Mouse (Mus musculus): Measurements from ENCODE around the gene Rps6.
A peak's percentile ranks its signal among the peaks of the same experiment; 100 is the strongest.
"Not testable (repeated sequence)": the region's sequence is repeated elsewhere in the genome, so short reads cannot be mapped to it uniquely, and the experiment has no call there.

Gene Rps6

DNA sequence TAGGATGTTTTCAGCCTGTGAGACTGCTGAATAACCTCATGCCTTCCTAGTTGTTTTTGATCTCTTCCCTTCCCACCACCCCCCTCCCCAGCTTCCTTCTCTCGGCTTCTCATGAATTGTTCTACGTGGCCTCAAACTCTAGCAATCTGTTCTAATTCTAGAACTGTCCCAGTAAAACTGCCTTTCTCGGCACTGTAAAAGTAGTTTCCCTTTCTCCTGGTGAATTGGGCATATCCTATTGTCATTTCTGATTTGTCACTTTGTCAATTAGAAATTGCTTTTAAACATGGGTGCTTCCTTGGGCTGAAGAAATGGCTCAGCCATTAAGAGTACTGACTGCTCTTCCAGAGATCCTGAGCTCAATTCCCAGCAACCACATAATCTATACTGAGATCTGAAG is 5.2 kb downstream of the Rps6 start:
- no peak for DNase-seq (ENCODE audit: low spot score)

DNA sequence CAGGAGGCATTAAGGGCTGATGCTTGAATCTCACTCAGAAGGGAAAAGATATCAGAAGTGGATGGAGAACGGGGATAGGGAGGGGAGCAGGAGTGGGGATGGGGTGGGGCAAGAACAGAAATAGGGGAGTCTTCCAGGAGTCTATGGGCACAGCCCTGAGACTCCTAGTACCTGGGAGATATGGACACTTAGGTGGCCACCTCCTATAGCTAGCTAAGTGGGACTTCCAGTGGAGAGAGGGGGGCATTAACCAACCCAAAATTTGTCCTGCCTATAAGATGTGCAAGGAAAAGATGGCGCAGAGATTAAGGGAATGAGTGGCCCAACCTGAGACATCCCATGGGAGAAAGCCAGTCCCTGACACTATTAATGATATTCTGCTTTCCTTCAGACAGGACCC is 5.9 kb downstream of the Rps6 start:
- DNase-seq (ENCODE audit: low spot score), result no peak

DNA sequence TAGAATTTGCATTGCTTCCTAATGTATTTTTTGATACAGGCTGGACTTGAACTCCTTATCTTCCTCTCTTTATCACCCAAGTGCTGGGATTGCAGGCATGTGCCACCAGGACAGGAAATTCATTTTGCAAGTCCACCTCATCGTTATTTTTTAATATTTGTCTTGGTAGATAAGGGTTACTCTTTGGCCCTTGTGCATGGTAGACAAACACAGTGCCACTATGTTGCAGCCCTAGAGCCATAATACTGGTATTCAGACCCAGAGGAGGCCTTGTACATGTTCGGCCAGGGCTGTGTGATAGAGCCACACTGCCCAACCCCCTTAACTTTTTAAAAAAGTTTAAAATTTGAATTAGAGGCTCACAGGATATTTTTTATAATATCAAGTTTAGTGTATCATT is 10.0 kb downstream of the Rps6 start:
- no peak for DNase-seq (ENCODE audit: low spot score)

DNA sequence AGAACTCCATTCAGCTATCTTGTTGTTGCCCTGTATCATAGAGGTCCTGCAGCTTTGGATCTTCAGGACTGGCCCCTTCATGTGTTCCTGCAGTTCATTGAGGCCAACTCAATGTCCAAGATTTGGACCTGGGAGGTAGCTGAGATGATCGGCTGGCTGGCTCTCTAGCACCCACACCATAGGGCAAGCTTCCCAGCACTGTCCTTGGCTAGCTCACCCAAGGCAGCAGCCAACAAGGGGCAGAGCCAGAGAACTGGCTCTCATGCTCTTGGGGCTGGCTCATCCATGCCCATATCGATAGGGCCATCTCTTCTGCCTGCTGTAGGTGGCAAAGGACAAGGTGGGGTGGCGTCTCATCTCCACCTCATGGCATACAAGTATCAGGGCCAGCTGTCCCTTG is 11.8 kb downstream of the Rps6 start:
- DNase-seq (ENCODE audit: low spot score), result no peak

DNA sequence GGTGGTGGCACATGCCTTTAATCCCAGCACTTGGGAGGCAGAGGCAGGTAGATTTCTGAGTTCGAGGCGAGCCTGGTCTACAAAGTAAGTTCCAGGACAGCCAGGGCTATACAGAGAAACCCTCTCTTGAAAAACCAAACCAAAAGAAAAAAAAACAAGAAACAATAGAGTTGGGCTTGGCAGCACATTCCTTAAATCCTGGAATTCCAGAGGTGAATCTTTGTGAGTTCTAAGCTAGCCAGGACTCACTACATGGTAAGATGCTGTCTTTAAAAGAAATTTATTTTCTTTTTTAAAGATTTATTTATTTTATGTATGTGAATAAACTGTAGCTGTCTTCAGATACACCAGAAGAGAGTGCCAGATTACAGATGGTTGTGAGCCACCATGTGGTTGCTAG is 16.1 kb downstream of the Rps6 start:
- not testable (repeated sequence) for DNase-seq (ENCODE audit: low spot score)

DNA sequence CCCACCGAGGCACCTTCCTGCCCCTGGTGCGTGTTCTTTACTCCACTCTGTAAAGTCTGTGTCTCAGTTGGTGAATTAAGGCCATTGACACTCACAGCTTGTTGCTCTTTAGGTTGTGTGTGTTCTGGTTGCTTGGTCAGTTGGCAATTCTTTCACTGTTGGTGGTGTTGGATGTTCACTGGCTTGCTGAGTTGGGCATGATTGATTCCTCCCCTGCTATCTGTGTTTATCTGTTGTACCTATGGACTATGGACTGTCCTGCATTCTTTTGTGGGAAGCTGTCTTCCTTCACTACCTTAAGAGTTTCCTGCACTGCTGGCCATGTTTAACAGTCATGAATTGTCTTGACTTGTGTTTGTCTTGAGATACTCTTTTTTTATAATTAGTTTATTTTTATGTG is 25.3 kb downstream of the Rps6 start:
- no peak for DNase-seq (ENCODE audit: low spot score)

DNA sequence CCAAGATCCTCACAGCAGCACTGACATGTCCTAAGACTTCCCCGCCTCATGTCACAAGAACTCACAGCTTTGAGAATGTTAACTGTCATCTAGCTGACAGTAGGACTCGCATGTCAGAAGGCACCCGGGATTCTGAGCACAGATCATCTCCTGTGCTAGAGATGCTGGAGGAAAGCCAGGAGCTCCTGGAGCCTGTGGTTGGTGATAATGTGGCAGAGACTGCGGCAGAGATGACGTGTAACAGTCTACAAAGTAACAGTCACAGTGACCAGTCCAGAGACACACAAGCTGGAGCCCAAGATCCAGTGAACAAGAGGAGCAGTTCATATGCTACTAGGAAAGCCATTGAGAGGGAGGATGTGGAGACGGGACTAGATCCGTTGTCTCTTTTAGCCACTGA is 32.1 kb downstream of the Rps6 start:
- no peak for DNase-seq (ENCODE audit: low spot score)

DNA sequence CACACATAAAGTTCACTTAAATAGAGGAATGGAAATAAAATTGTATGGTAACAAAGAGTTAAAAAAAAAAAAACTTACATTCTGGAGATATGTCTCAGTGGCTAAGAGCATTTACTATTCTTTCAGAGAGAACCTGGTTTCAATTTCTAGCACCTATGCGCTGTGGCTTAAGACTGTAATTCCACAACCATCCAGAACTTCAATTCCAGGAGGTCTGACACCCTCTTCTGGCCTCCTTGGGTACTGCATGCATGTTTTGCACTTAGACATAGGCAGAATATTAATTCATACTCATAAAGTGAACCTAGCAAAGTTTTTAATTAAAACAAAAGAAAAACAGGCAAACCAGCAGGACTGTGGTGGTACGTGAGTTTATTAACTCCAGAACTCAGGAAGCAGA is 34.0 kb downstream of the Rps6 start:
- peak; percentile 43 for DNase-seq (ENCODE audit: low spot score)

DNA sequence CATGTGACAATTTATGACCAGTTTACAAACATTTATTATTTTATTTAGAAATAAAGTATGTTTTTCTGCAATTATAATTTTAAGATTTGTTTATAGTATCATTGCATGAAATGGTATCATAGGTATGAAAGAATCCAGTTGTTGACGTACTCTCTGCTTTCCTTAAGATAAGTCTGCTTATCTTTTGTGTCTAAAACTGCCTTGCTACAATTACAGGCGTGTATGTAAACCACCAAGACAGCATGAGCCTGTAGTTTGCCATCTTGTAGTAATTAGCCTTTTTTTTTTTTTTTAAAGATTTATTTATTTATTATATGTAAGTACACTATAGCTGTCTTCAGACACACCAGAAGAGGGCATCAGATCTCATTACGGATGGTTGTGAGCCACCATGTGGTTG is 42.4 kb downstream of the Rps6 start:
- no peak for DNase-seq (ENCODE audit: low spot score)

DNA sequence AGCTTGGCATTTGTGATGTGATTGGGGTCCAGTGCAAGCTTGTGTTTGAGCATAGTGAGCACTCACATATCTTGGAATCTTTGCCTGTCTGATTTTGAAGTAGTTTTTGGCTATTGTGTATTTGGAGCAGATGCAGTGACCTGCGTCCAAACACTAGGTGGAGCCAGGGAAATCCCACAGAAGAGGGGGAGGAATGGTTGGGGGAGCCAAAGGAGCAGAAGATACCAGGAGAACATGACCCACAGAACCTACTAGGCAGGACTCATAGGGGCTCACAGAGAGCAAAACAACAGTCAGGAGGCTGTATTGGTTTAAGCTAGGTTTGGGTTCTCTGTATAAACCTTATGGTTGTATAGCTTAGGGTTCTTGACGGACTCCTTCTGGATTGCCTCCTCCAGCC is 46.6 kb downstream of the Rps6 start:
- no peak for DNase-seq (ENCODE audit: low spot score)
